Mouse (Mus musculus): ENCODE data around the gene Etl4.

DNA sequence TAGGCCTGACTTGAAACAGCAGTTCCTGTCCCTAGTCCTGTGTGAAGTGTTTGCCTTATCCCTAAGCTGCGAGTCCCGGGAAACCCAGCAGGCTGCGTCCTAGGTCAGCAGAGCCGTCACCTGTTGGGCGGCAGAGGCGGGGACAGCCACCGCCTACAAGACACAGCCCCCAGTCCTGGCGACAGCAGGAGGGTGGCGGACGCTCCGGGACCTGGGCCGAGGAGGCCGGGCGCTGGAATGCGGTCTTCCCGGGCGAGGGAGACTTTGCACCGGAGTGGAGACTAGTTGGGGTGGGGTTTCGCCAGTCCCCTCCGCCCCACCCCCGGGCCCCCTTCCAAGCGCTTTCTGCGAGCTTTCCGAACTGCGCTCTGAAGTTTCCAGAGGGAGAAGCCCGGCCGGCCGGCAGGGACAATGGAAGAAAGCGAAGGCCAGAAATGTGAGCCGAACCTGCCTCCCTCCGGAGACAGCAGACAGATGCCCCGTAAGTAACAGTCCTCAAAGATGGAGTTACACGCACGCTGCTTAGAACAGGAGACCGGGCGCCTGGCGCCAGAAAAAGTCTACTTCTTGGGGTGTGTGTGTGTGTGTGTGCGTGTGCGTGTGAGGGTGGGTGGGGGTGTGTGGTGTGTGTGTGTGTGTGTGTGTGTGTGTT is 610.0 kb downstream of the Etl4 start:
- TF ChIP-seq POLR2A (IDR thresholded peaks at IDR 0.05; ENCODE audit: extremely low read depth, insufficient read depth, low read length) (no peak), CTCF (IDR thresholded peaks at IDR 0.05; ENCODE audit: low read depth, low read length) (peak; percentile 69)
